Mouse (Mus musculus): ENCODE results near the gene Ccnd1. TPM values are rescaled to one million over a fixed set of nuclear protein-coding genes. Genes with fewer than 3 reads are reported as not detected.

Ccnd1 gene
- polyA plus RNA-seq, 1 experiment from 2014 or later: 57.4 TPM

GRCm38 (mm10) chr7:144964316-144964715 is 24.6 kb upstream of the Ccnd1 start:
- 81% methylated on average over 4 of the region's 4 CpGs for WGBS
- H3K4me3 ChIP-seq: no peak overlapping the region

GRCm38 (mm10) chr7:144963911-144964310 is 24.2 kb upstream of the Ccnd1 start:
- Histone ChIP-seq H3K9ac (no peak overlapping the region), H3K4me1 (replicated peaks) (peaks cover under 1% of the 10 kb centered on the region; the same call in 1 of the 2 replicates), H3K27me3 (no peaks in the 10 kb centered on the region), H3K4me3 (no peak overlapping the region), H3K4me2 (no peak overlapping the region), H3K9me3 (replicated peaks) (no peaks in the 10 kb centered on the region), H3K36me3 (no peaks in the 10 kb centered on the region), H3K27ac (no peak overlapping the region)
- no peak for ATAC-seq (replicated peaks; ENCODE audit: insufficient number of reproducible peaks, insufficient read depth, low FRiP score, low read depth)
- WGBS: 76% methylated on average over 1 of the region's 1 CpGs

More at GRCm38 (mm10) chr7:144964316-144964715, 24.6 kb upstream of the Ccnd1 start:
- Histone ChIP-seq H3K27ac (no peak overlapping the region), H3K9ac (no peak overlapping the region), H3K4me1 (replicated peaks) (no peaks in the 10 kb centered on the region), H3K36me3 (no peaks in the 10 kb centered on the region), H3K4me2 (no peak overlapping the region), H3K9me3 (replicated peaks) (no peaks in the 10 kb centered on the region), H3K27me3 (no peaks in the 10 kb centered on the region)
- no peak for ATAC-seq (replicated peaks; ENCODE audit: insufficient number of reproducible peaks, insufficient read depth, low FRiP score, low read depth)

GRCm38 (mm10) chr7:144958509-144959395 is 19.0 kb upstream of the Ccnd1 start:
- no peak overlapping the region for H3K4me2 ChIP-seq
- no peak for ATAC-seq (replicated peaks; ENCODE audit: insufficient number of reproducible peaks, insufficient read depth, low FRiP score, low read depth)
- H3K36me3 ChIP-seq: no peaks in the 10 kb centered on the region
- WGBS: 53% methylated on average over 12 of the region's 12 CpGs
- no peak overlapping the region for H3K9ac ChIP-seq
- no peaks in the 10 kb centered on the region for H3K9me3 ChIP-seq (replicated peaks)
- H3K27ac ChIP-seq: no peak overlapping the region
- H3K4me3 ChIP-seq: no peak overlapping the region
- no peaks in the 10 kb centered on the region for H3K27me3 ChIP-seq
- H3K4me1 ChIP-seq (replicated peaks): peaks cover 7% of the 10 kb centered on the region

- Histone ChIP-seq H3K9ac (peak overlapping the region; percentile 31), H3K4me3 (peak overlapping the region; percentile 72), H3K4me2 (peak overlapping the region; percentile 87), H3K27me3 (no peaks in the 10 kb centered on the region), H3K9me3 (replicated peaks) (no peaks in the 10 kb centered on the region), H3K36me3 (no peaks in the 10 kb centered on the region), H3K4me1 (replicated peaks) (peaks cover 38% of the 10 kb centered on the region), H3K27ac (peak overlapping the region; percentile 92)
- peak; percentile 28; the same call in 1 of the 2 replicates for ATAC-seq (replicated peaks; ENCODE audit: insufficient number of reproducible peaks, insufficient read depth, low FRiP score, low read depth)
- 0% methylated on average over 45 of the region's 45 CpGs for WGBS
These were observed 3.5 kb upstream of the Ccnd1 start for GRCm38 (mm10) chr7:144943254-144943653.

GRCm38 (mm10) chr7:144942744-144943135 is 3.0 kb upstream of the Ccnd1 start:
- H3K9ac ChIP-seq: peak overlapping the region; percentile 31
- no peaks in the 10 kb centered on the region for H3K9me3 ChIP-seq (replicated peaks)

GRCm38 (mm10) chr7:144942071-144942743 is 2.5 kb upstream of the Ccnd1 start:
- no peaks in the 10 kb centered on the region for H3K9me3 ChIP-seq (replicated peaks)
- H3K4me3 ChIP-seq: peak overlapping the region; percentile 72
- H3K4me1 ChIP-seq (replicated peaks): peaks cover 43% of the 10 kb centered on the region
- peak overlapping the region; percentile 87 for H3K4me2 ChIP-seq
- peak overlapping the region; percentile 31 for H3K9ac ChIP-seq
- H3K27me3 ChIP-seq: no peaks in the 10 kb centered on the region
- peak overlapping the region; percentile 92 for H3K27ac ChIP-seq
- H3K36me3 ChIP-seq: no peaks in the 10 kb centered on the region; the same call in 1 of the 2 replicates
- under 1% methylated on average over 35 of the region's 35 CpGs for WGBS
- ATAC-seq (replicated peaks; ENCODE audit: insufficient number of reproducible peaks, insufficient read depth, low FRiP score, low read depth): no peak

More at GRCm38 (mm10) chr7:144942744-144943135, 3.0 kb upstream of the Ccnd1 start:
- H3K27me3 ChIP-seq: no peaks in the 10 kb centered on the region
- peaks cover 40% of the 10 kb centered on the region for H3K4me1 ChIP-seq (replicated peaks)
- H3K4me2 ChIP-seq: peak overlapping the region; percentile 87
- H3K36me3 ChIP-seq: no peaks in the 10 kb centered on the region
- 2% methylated on average over 20 of the region's 20 CpGs for WGBS
- peak overlapping the region; percentile 92 for H3K27ac ChIP-seq
- peak overlapping the region; percentile 72 for H3K4me3 ChIP-seq
- no peak for ATAC-seq (replicated peaks; ENCODE audit: insufficient number of reproducible peaks, insufficient read depth, low FRiP score, low read depth)

GRCm38 (mm10) chr7:144941242-144941831 is 1.6 kb upstream of the Ccnd1 start:
- H3K4me3 ChIP-seq: peak overlapping the region; percentile 72
- peak overlapping the region; percentile 92 for H3K27ac ChIP-seq
- peak; percentile 83 for ATAC-seq (replicated peaks; ENCODE audit: insufficient number of reproducible peaks, insufficient read depth, low FRiP score, low read depth)
- H3K4me1 ChIP-seq (replicated peaks): peaks cover 48% of the 10 kb centered on the region
- H3K9ac ChIP-seq: peak overlapping the region; percentile 65
- H3K4me2 ChIP-seq: peak overlapping the region; percentile 87
- WGBS: under 1% methylated on average over 39 of the region's 39 CpGs
- peaks cover 9% of the 10 kb centered on the region; the same call in 1 of the 2 replicates for H3K36me3 ChIP-seq
- no peaks in the 10 kb centered on the region for H3K9me3 ChIP-seq (replicated peaks)
- no peaks in the 10 kb centered on the region for H3K27me3 ChIP-seq

GRCm38 (mm10) chr7:144940585-144940984 is 860 bp upstream of the Ccnd1 start:
- WGBS: 2% methylated on average over 11 of the region's 11 CpGs

GRCm38 (mm10) chr7:144940003-144940571 is 362 bp upstream of the Ccnd1 start:
- under 1% methylated on average over 22 of the region's 22 CpGs for WGBS
- ATAC-seq (replicated peaks; ENCODE audit: insufficient number of reproducible peaks, insufficient read depth, low FRiP score, low read depth): no peak
- Histone ChIP-seq H3K9ac (peak overlapping the region; percentile 73), H3K36me3 (peaks cover 9% of the 10 kb centered on the region; the same call in 1 of the 2 replicates), H3K4me3 (peak overlapping the region; percentile 72), H3K27ac (peak overlapping the region; percentile 92), H3K4me1 (replicated peaks) (peaks cover 54% of the 10 kb centered on the region), H3K4me2 (peak overlapping the region; percentile 87), H3K27me3 (no peaks in the 10 kb centered on the region), H3K9me3 (replicated peaks) (no peaks in the 10 kb centered on the region)

More at GRCm38 (mm10) chr7:144940585-144940984, 860 bp upstream of the Ccnd1 start:
- Histone ChIP-seq H3K4me3 (peak overlapping the region; percentile 72), H3K27ac (peak overlapping the region; percentile 92), H3K4me1 (replicated peaks) (peaks cover 54% of the 10 kb centered on the region), H3K4me2 (peak overlapping the region; percentile 87), H3K36me3 (peaks cover 9% of the 10 kb centered on the region; the same call in 1 of the 2 replicates), H3K27me3 (no peaks in the 10 kb centered on the region), H3K9ac (peak overlapping the region; percentile 73; the same call in 1 of the 2 replicates), H3K9me3 (replicated peaks) (no peaks in the 10 kb centered on the region)
- no peak for ATAC-seq (replicated peaks; ENCODE audit: insufficient number of reproducible peaks, insufficient read depth, low FRiP score, low read depth)

- H3K27ac ChIP-seq: peak overlapping the region; percentile 92
- H3K27me3 ChIP-seq: no peaks in the 10 kb centered on the region
- H3K4me2 ChIP-seq: peak overlapping the region; percentile 87
- H3K4me3 ChIP-seq: peak overlapping the region; percentile 72
- under 1% methylated on average over 32 of the region's 32 CpGs for WGBS
- no peak for ATAC-seq (replicated peaks; ENCODE audit: insufficient number of reproducible peaks, insufficient read depth, low FRiP score, low read depth)
- no peaks in the 10 kb centered on the region for H3K9me3 ChIP-seq (replicated peaks)
- peaks cover 15% of the 10 kb centered on the region for H3K36me3 ChIP-seq
- peak overlapping the region; percentile 73 for H3K9ac ChIP-seq
- H3K4me1 ChIP-seq (replicated peaks): peaks cover 54% of the 10 kb centered on the region
These were observed 923 bp downstream of the Ccnd1 start for GRCm38 (mm10) chr7:144938661-144939343.
